Mouse (Mus musculus): ENCODE measurements around the gene Abcb8. TPM values are rescaled to one million over a fixed set of nuclear protein-coding genes. Genes with fewer than 3 reads are reported as not detected.

Gene Abcb8
- total and polyA plus RNA-seq, 2 experiments from 2014 or later, result 73.2 to 141 TPM

- H3K9me3 ChIP-seq (replicated peaks; ENCODE audit: control insufficient read depth, low read length), result no peaks in the 10 kb centered on the region
- peak within 1 kb of the TSS; percentile 89 for H3K27ac ChIP-seq (ENCODE audit: low read depth)
- H3K36me3 ChIP-seq (replicated peaks; ENCODE audit: control insufficient read depth, insufficient read depth, low read length), result no peaks in the 10 kb centered on the region
- peaks cover 18% of the 10 kb centered on the region for H3K4me1 ChIP-seq (ENCODE audit: control insufficient read depth, insufficient read depth)
- ATAC-seq (ENCODE audit: insufficient read depth, low read depth) (no peak), DNase-seq (ENCODE audit: low spot score) (no peak)
- TF ChIP-seq EP300 (IDR thresholded peaks at IDR 0.05; ENCODE audit: low read depth), result no peak
- no peak for TF ChIP-seq CTCF (IDR thresholded peaks at IDR 0.05; ENCODE audit: low read depth)
- no peaks in the 10 kb centered on the region for H3K27me3 ChIP-seq (ENCODE audit: control insufficient read depth, insufficient read depth, low read length)
- WGBS, result under 1% methylated on average over 37 of the region's 85 CpGs
- H3K4me3 ChIP-seq (ENCODE audit: low read depth, low read length), result peak within 1 kb of the TSS; percentile 81
- H3K4me2 ChIP-seq (ENCODE audit: low read depth, low read length), result peak within 1 kb of the TSS; percentile 99
- H3K9ac ChIP-seq (replicated peaks; ENCODE audit: low read depth, low read length), result peak within 1 kb of the TSS; percentile 81
These were observed 58.7 kb downstream of the Abcb8 start, which contains the start of gene Agap3 for GRCm38 (mm10) chr5:24452030-24452690. Gene Agap3, plus strand, starts transcription at chr5:24452177.

DNA sequence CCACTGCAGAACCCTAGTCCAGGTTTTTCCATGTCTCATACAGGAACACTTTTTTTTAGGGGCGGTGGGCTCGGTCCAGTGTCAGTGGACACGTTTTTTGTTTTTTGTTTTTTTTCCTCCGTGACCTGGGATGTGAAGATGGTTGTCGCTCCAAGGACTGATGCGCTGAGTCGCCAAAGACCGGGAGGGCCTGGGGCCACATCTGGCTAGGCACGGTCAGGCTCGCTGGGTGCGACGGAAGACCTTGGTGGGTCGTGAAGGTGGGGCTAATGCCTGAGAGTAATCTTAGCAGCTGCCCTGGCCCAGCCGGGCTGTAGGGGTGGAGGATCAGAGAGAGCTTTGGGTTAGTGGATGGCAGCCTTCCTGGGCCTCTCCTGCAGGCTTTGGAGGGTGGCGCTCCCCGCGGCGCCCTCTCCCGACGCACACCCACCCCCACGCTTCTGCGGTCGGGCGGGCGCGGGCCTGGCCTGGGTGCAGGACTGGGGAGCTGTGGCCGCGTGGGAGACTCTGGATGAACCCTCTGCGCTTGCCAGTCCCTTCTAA lies 59.3 kb downstream of the Abcb8 start:
- Histone ChIP-seq H3K36me3 (replicated peaks; ENCODE audit: control insufficient read depth, insufficient read depth, low read length) (0 out of 2 replicates have a peak, but pooled peaks cover 1% of the 10 kb centered on the region), H3K27me3 (ENCODE audit: control insufficient read depth, insufficient read depth, low read length) (no peaks in the 10 kb centered on the region), H3K4me1 (ENCODE audit: control insufficient read depth, insufficient read depth) (peaks cover 18% of the 10 kb centered on the region), H3K27ac (ENCODE audit: low read depth) (peak overlapping the region; percentile 89), H3K9ac (replicated peaks; ENCODE audit: low read depth, low read length) (peak overlapping the region; percentile 81), H3K4me2 (ENCODE audit: low read depth, low read length) (peak overlapping the region; percentile 99), H3K9me3 (replicated peaks; ENCODE audit: control insufficient read depth, low read length) (no peaks in the 10 kb centered on the region), H3K4me3 (ENCODE audit: low read depth, low read length) (peak overlapping the region; percentile 81)
- WGBS, result under 1% methylated on average over 28 of the region's 29 CpGs
- DNase-seq (ENCODE audit: low spot score), result no peak
- TF ChIP-seq EP300 (IDR thresholded peaks at IDR 0.05; ENCODE audit: low read depth), result no peak
- no peak for TF ChIP-seq CTCF (IDR thresholded peaks at IDR 0.05; ENCODE audit: low read depth)
- no peak for ATAC-seq (ENCODE audit: insufficient read depth, low read depth)

GRCm38 (mm10) chr5:24453283-24453984 lies 60.0 kb downstream of the Abcb8 start:
- TF ChIP-seq EP300 (IDR thresholded peaks at IDR 0.05; ENCODE audit: low read depth), result no peak
- no peak for TF ChIP-seq CTCF (IDR thresholded peaks at IDR 0.05; ENCODE audit: low read depth)
- no peaks in the 10 kb centered on the region for H3K9me3 ChIP-seq (replicated peaks; ENCODE audit: control insufficient read depth, low read length)
- H3K4me3 ChIP-seq (ENCODE audit: low read depth, low read length), result peak overlapping the region; percentile 81
- 0 out of 2 replicates have a peak, but pooled peaks cover 5% of the 10 kb centered on the region for H3K36me3 ChIP-seq (replicated peaks; ENCODE audit: control insufficient read depth, insufficient read depth, low read length)
- peak overlapping the region; percentile 99 for H3K4me2 ChIP-seq (ENCODE audit: low read depth, low read length)
- H3K9ac ChIP-seq (replicated peaks; ENCODE audit: low read depth, low read length), result peak overlapping the region; percentile 81
- H3K27ac ChIP-seq (ENCODE audit: low read depth), result peak overlapping the region; percentile 89; the same call in 1 of the 2 replicates
- WGBS, result 38% methylated on average over 5 of the region's 5 CpGs
- DNase-seq (ENCODE audit: low spot score) (no peak), ATAC-seq (ENCODE audit: insufficient read depth, low read depth) (no peak)
- H3K27me3 ChIP-seq (ENCODE audit: control insufficient read depth, insufficient read depth, low read length), result no peaks in the 10 kb centered on the region
- peaks cover 15% of the 10 kb centered on the region for H3K4me1 ChIP-seq (ENCODE audit: control insufficient read depth, insufficient read depth)

DNA sequence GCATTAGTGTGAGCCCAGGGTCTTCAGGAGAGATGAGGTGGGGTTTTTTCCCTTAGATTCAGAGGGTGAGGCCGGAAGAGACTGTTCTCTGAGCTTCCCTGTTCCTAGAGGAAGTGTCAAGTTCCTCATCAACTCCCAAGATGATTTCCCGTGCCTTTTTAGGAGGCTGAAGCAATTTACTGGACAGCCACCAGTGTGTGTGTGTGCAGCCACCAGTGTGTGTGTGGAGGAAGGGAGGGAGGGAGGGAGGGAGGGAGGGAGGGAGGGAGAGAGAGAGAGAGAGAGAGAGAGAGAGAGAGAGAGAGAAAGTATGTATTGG lies 60.5 kb downstream of the Abcb8 start:
- Histone ChIP-seq H3K9ac (replicated peaks; ENCODE audit: low read depth, low read length) (no peak overlapping the region), H3K4me1 (ENCODE audit: control insufficient read depth, insufficient read depth) (peaks cover 15% of the 10 kb centered on the region), H3K4me3 (ENCODE audit: low read depth, low read length) (peak overlapping the region; percentile 81; the same call in 1 of the 2 replicates), H3K4me2 (ENCODE audit: low read depth, low read length) (peak overlapping the region; percentile 99), H3K36me3 (replicated peaks; ENCODE audit: control insufficient read depth, insufficient read depth, low read length) (0 out of 2 replicates have a peak, but pooled peaks cover 5% of the 10 kb centered on the region), H3K27me3 (ENCODE audit: control insufficient read depth, insufficient read depth, low read length) (no peaks in the 10 kb centered on the region), H3K27ac (ENCODE audit: low read depth) (peak overlapping the region; percentile 89; the same call in 1 of the 2 replicates), H3K9me3 (replicated peaks; ENCODE audit: control insufficient read depth, low read length) (no peaks in the 10 kb centered on the region)
- TF ChIP-seq EP300 (IDR thresholded peaks at IDR 0.05; ENCODE audit: low read depth) (no peak), CTCF (IDR thresholded peaks at IDR 0.05; ENCODE audit: low read depth) (no peak)
- WGBS, result 23% methylated on average over 2 of the region's 2 CpGs
- DNase-seq (ENCODE audit: low spot score) (no peak), ATAC-seq (ENCODE audit: insufficient read depth, low read depth) (no peak)

DNA sequence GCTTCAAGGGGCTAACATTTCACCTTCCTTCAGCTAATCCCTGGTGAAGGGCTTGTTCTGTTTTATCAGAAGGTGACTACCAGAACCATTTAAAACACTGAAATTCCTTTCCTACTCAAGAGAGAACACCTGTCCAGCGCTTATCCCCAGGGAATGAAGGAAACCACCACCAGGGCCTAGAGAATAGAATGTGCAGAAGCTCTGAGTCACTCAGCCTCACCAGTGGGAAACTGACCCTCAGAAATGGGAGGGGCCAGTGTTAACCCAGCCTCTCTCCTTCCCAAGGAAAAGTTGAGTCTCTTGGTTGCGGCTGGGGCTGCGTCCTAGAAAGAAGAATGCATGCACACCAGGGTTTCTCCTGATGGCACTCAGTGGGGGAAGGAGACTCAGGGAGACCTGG lies 61.6 kb downstream of the Abcb8 start:
- no peak for DNase-seq (ENCODE audit: low spot score)
- no peaks in the 10 kb centered on the region for H3K27me3 ChIP-seq (ENCODE audit: control insufficient read depth, insufficient read depth, low read length)
- WGBS, result 64% methylated on average over 3 of the region's 3 CpGs
- H3K9ac ChIP-seq (replicated peaks; ENCODE audit: low read depth, low read length), result 0 out of 2 replicates have a peak overlapping the region, but pooled peaks have one; percentile 20
- H3K4me1 ChIP-seq (ENCODE audit: control insufficient read depth, insufficient read depth), result peaks cover 15% of the 10 kb centered on the region
- peak overlapping the region; percentile 30; the same call in 1 of the 2 replicates for H3K4me2 ChIP-seq (ENCODE audit: low read depth, low read length)
- H3K9me3 ChIP-seq (replicated peaks; ENCODE audit: control insufficient read depth, low read length), result no peaks in the 10 kb centered on the region
- ATAC-seq (ENCODE audit: insufficient read depth, low read depth), result no peak
- H3K36me3 ChIP-seq (replicated peaks; ENCODE audit: control insufficient read depth, insufficient read depth, low read length), result 0 out of 2 replicates have a peak, but pooled peaks cover 5% of the 10 kb centered on the region
- TF ChIP-seq CTCF (IDR thresholded peaks at IDR 0.05; ENCODE audit: low read depth), result no peak
- TF ChIP-seq EP300 (IDR thresholded peaks at IDR 0.05; ENCODE audit: low read depth), result no peak
- peak overlapping the region; percentile 73 for H3K27ac ChIP-seq (ENCODE audit: low read depth)
- no peak overlapping the region for H3K4me3 ChIP-seq (ENCODE audit: low read depth, low read length)
